Mouse (Mus musculus): ENCODE measurements around the gene Dip2c.
A peak's percentile ranks its signal among the peaks of the same experiment; 100 is the strongest.

Gene Dip2c

DNA sequence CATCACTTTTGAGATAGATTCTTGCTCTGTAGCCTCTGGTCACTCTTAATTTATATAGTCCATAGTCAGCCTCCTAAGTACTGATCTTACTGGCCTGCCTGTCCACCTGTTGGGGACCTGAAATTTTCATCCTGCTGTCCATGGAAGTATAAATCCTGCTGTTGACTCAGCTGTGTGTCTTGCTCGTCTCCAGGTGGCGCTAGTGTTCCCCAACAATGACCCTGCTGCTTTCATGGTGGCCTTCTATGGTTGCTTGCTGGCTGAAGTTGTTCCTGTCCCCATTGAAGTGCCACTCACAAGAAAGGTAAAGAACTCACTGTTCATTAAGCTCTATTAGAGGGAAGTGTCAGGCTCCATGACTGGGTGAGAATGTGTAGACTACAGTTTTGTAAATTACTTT, 286.6 kb downstream of the Dip2c start:
- peak; percentile 70 for DNase-seq

DNA sequence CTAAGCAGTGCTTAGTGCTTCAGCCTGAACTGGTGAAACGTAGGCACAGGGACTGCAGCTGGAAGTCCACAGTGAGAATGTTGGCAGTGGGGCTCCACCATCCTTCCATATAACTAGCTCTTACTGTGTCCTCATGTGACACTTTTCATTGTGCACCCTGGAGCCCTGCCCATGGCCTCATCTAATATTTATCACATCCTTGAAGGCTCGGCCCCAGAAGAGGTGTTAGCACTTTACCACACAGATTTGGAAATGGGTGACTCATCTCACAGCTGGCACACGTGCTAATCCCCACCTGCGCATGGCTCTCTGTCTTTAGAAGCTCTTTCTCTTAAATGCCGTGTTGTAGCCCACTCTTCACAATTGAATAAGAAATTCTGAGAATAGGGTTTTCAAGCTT, 292.5 kb downstream of the Dip2c start:
- peak; percentile 14 for DNase-seq

DNA sequence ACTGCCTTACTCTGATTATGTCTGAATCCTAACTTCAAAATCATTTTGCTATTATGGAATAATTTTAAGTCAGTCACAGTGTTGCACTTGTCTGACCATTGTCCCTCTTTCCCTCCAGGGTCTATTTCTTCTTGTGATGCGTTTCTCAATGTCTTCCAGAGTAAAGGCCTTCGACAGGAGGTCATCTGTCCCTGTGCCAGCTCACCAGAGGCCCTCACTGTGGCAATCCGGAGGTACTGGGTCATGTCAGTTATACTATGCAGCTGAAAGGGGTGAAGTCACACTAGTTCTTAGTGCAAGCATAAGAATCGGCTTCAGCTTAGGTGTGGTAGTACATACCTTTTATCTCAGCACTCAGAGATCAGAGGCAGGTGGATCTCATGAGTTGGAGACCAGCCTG, 300.4 kb downstream of the Dip2c start:
- DNase-seq = no peak

- DNase-seq = peak; percentile 80
Observed at GRCm38 (mm10) chr13:9578456-9578855, 302.1 kb downstream of the Dip2c start.

- DNase-seq = no peak
Observed at GRCm38 (mm10) chr13:9581821-9582220, 305.5 kb downstream of the Dip2c start.

DNA sequence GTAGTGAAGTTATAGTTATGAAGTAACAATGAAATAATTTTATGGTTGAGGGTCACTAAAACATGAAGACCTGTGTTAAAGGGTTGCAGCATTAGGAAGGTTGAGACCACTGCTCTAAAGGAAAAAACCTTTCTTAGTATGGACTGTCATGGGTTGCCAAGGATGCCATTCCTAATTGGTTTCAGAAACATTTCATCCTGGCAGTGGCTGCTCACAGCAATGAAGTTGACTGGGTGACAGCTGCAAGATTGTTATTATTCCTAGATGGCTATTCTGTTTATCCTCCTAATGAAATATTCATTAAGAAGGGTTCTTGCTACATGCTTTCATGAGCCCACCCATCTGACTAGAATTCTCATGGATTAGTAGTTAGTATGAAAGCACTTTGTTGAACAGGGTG, 307.3 kb downstream of the Dip2c start:
- DNase-seq = no peak

DNA sequence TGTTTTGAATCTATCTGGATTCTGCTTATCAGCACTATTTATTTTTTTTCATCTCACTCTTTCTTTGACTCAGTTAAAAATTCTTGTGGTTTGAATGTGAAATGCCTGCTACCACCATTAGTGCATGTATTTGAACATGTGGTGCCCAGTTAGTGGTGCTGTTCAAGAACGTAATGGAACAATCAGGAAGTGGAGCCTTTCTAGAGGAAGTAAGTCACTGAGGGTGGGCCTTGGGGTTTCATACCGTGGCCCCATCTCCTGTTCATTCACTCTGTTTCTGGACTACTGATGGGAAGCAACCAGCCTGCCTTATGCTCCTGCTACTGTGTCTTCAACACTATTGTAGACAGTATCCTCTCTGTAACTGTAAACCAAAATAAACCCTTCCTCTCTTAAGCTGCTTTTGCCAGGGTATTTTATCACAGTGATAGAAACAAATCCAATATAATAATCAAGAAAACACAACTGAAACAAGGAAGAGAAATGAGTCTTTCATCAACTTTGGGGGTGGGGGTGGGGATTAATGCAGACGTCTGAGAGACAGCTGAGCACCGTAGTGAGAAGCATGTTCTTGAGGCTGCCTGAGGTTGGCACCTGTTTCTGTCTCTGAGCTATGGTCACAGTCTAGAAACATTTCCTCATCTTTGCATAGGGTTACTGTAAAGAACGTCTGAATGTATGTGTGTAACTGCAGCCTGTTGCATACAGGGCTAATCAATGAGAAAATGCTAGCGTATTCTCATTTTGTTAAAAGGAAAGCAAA, 323.2 kb downstream of the Dip2c start:
- DNase-seq = peak; percentile 3

DNA sequence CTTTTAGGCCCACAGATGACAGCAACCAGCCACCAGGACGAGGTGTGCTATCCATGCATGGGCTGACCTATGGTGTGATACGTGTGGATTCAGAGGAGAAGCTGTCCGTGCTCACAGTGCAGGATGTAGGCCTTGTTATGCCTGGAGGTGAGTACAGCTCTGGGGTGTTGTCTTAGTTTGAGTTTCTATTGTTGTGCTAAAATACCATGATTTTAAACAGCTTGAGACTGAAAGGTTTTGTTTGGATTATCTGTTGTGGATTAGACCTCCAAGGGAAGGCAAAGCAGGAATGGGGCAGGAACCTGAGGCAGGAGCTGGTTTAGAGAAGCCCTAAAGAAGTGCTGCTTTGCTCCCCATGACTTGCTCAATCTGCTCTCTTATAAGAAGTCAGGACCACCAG, 325.0 kb downstream of the Dip2c start:
- DNase-seq = no peak

GRCm38 (mm10) chr13:9611229-9611628, 334.9 kb downstream of the Dip2c start:
- no peak for DNase-seq

DNA sequence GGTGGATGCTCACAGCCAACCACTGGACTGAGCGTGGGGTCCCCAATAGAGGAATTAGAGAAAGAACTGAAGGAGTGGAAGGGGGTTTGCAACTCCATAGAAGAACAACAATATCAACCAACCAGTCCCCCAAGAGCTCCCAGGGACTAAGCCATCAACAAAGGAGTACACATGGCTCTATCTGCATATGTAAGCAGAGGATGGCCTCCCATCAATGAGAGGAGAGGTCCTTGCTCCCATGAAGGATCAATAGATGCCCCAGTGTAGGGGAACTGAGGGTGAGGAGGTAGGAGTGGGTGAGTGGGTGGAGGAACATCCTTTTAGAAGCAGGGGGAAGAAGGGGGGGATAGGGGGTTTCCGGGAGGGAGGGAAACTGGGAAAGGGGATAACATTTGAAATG, 356.4 kb downstream of the Dip2c start:
- no peak for DNase-seq

DNA sequence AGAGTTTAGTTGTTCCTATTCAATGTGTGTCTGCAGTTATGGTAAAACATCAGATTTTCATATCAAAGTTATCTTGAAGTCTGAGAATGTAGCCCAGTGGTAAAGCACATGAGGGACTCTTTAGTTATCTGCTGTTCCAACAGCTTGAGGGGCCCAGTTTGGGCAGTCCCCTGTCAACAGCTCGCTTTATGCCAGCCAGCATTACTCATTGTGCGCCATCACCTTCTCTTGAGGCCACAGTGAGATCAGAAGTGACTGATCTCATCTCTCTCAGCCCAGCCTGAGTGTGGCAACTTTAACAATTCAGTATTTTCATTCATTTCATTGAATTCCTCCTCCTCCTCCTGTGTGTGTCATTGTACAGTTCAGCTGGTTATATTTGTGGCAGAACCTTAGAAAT, 359.6 kb downstream of the Dip2c start:
- no peak for DNase-seq

DNA sequence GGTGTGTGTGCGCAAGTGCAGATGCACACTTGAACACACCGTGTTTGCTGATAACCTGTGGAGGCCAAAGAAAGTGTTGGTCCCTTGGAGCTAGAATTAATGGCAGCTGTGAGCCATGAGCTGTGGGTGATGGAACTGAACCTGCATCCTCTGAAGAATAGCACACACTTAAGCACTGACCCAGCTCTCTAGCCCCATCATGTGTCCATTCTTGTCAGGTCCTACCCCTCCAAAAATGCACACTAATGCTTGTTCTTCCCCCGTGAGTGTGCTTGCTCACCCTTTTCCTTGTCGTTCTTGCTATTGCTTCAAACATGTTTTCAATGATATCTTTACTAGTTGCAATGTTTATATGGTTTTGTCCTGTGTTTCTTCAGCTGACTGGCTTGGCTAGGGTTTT, 360.2 kb downstream of the Dip2c start:
- peak; percentile 57 for DNase-seq

DNA sequence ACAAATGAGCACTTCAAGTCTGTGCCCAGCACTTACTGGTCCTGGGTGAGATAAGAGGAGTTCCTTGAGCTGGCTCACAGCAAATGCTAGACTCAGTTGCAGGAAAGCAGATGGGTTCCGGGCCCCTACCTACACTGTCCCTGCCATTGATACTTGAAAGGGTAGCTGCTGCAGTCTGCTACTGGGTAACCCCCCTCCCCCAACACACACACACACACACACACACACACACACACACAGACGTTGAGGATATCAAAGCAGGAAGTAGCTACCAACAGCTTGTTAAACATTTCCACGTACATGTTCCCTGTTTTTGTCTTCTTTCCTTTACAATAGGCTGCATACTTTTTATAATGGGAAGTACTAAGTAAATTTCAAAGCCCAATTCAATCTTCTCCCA, 361.6 kb downstream of the Dip2c start:
- no peak for DNase-seq

DNA sequence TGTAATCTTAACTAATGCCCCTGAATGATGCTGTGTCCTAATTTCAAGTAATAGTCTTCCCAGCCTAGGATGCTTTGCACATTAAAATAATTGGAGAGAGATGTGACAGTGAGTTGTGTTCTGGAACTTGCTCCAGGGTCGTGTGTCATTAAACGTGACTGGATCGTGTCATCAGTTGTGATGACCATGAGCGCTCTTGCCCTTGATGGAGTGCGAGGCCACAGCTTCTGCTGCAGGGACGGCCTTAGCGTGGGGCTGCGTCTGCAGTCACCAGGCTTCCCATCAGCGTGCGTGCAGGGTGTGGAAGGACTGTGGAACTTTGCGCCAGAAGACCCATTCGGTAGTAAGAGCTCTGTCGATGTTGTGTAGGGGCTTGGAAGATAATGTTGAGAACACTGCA, 372.4 kb downstream of the Dip2c start:
- DNase-seq = no peak

GRCm38 (mm10) chr13:9649894-9650293, 373.6 kb downstream of the Dip2c start:
- no peak for DNase-seq

DNA sequence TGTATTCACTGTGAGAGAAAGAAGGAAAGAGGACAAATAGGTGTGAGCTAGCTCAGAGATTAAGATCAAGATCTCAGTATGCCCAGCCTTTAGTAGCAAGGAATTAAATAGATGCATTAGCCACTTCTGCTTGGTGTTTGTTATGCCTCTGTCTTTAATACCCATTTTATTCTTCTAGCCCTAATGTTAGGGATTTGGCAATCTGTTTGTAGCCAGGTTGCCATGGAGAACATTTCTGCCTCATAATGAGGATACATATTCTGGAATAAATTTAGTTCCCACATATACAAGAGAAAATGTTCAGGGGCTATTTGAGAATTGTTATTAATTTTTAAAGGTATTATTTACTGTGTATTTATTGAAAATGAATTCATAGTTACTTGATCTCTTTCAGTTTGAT, 374.3 kb downstream of the Dip2c start:
- DNase-seq = no peak

DNA sequence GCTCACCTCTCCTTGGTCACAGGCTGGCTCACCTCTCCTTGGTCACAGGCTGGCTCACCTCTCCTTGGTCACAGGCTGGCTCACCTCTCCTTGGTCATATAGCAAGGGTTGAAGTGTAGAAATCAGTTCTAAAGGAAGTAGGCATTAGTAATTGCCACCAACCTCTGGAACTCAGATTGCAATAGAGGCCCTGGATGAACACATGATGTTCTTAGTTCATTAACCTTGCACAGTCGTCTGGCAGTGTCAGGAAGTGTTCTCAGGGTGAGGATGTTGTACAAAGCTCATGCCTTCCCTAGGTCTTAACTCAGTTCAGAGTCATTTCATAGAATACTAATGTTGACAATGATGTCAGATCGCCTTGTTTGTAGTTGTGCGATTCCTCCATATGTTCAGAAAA, 376.7 kb downstream of the Dip2c start:
- DNase-seq = no peak

DNA sequence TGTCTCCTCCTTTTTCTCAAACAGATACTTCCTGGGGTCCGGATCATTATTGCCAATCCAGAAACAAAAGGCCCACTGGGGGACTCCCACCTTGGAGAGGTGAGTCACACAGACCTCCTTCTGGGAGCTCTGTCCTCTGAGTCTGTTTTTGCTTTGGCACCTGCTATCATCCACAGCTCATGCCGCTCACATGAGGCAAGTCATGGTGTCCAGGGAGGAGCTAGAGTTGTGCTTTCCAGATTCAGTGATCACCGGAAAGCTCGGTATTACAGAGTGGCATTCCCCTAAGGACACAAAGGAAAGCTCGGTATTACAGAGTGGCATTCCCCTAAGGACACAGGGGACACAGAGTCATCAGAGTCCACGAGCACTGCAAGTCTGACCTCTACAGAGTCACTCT, 380.3 kb downstream of the Dip2c start:
- no peak for DNase-seq

- DNase-seq = no peak
Observed at GRCm38 (mm10) chr13:9660711-9661110, 384.4 kb downstream of the Dip2c start.

DNA sequence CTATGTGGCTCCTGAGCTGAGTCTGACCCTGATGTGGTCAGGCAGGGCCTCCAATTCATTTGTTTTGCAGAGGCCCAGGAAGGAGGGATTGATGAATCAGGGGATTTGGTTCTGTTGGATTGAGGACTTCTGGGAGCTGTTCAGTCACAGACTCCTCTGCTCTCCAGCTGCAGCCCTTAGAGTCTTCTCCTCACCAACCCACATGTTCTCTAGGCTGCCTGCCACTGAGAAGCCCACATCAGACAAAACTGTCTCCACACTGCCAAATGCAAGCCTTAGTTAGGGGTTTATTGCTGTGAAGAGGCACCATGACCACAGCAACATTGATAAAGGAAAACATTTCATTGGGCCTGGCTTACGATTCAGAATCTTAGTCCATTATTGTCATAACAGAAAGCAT, 387.3 kb downstream of the Dip2c start:
- DNase-seq = no peak

- no peak for DNase-seq
Observed at GRCm38 (mm10) chr13:9667954-9668496, 391.7 kb downstream of the Dip2c start.

DNA sequence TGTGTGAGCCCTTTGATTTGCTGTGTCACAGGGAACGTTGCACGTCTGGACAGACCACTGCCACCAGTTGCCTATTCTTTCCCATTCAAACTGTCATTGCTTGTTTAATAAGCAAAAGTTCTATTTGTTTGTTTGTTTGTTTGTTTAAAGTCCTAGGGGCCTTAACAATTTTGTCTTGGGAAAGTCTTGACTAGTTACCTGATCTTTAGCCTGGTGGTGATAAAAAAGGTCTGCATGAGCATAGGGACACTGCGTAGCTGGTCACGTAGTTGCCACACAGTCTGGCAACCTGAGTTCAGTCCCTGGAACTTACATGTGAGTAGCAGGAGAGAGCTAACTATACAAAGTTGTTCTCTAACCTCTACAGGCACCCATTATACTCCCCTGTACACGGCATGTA, 392.9 kb downstream of the Dip2c start:
- no peak for DNase-seq

DNA sequence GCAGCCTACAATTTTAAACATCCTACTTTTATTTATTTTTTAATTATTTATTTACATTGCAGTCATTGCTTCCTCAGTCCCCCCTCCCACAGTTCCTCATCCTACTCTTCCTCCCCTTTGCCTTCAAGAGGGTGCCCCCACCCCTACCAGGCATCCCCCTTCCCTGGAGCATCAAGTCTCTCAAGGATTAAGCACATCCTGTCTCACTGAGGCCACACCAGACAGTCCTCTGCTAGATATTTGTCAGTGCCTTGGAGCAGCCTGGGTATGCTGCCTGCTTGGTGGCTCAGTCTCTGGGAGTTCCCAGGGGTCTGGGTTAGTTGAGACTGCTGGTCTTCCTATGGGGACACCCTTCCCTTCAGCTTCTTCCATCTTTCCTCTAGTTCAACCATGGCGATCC, 397.8 kb downstream of the Dip2c start:
- no peak for DNase-seq

DNA sequence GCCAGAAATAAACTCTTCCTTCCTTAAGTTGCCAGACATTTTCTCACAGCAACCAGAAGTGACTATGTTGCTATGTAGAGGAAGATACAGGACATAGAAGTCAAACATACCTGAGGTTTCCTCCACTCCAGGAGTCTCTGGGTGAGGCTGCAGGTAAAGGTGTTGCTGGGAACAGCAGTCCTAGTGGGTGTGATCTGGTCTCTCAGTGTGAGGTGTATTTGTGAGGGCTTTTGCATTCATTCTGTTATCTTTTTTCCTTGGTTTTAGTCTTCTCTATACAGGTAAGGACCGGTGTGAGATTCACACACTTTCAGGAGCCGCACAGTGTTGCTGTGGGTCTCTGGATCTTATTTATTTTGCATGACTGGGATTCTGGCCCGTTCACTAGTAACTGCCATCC, 405.2 kb downstream of the Dip2c start:
- no peak for DNase-seq

GRCm38 (mm10) chr13:9683280-9683679, 407.0 kb downstream of the Dip2c start:
- DNase-seq = no peak

Measured in lung, postnatal 36 days (tissue).